Comparison of ENCODE assay signal across 26 mouse cellular contexts in genomic region chr4:99340946-99341345, GRCm38 (mm10). TPM values are rescaled to one million over a fixed set of nuclear protein-coding genes. Genes with fewer than 3 reads are reported as not detected.
DNase-seq lines count a peak whose midpoint lies in the region; TF ChIP-seq lines count a peak whose summit lies in the region.
"Had no signal": no experiment of that assay in that cellular context is flagged by ENCODE, and none has a peak within 500 bp of the region (broad histone marks: within the 10 kb centered on the region; RNA-seq: fewer than 3 reads in every experiment).

No protein-coding gene starts in this region.

- no peaks in the 10 kb centered on the region for H3K4me1 ChIP-seq in cortical plate, adult 2 months (ENCODE audit: control insufficient read depth, insufficient read depth, low read length)
- H3K4me1 ChIP-seq: forebrain, embryonic 13.5 days; hindbrain, embryonic 13.5 days; intestine, embryonic 15.5 days had no signal

- no peak for TF ChIP-seq CTCF in layer of hippocampus, adult 2 months (conservative IDR thresholded peaks at IDR 0.05)
- TF ChIP-seq CTCF in cortical plate, adult 2 months (IDR thresholded peaks at IDR 0.05; ENCODE audit: extremely low read depth, insufficient read depth, low read length) = no peak

- peak overlapping the region; percentile 56 for H3K27ac ChIP-seq in layer of hippocampus, adult 2 months
- peak overlapping the region; percentile 86; the same call in 1 of the 2 replicates for H3K27ac ChIP-seq in cortical plate, adult 2 months (ENCODE audit: insufficient read depth, low read length)
- H3K27ac ChIP-seq: embryonic facial prominence, embryonic 10.5 days; embryonic facial prominence, embryonic 13.5 days; forebrain, embryonic 10.5 days; forebrain, embryonic 13.5 days; heart, embryonic 15.5 days; hindbrain, embryonic 10.5 days; hindbrain, embryonic 13.5 days; intestine, embryonic 15.5 days had no signal

- DNase-seq in layer of hippocampus, adult 2 months (ENCODE audit: low spot score in 2 of 2) = no peak
- no peak for DNase-seq in layer of hippocampus, adult 18-20 months (ENCODE audit: low spot score in 2 of 2)
- DNase-seq in retina, postnatal 1 day = peak; percentile 41
- no peak for DNase-seq in retina, embryonic 14.5 days (ENCODE audit: low spot score)
- DNase-seq in kidney, postnatal 4 days = no peak
- DNase-seq: adrenal gland, adult 2 months; adrenal gland, postnatal 25 days; cerebellum, adult 11 months; cerebellum, adult 2 months; embryo, embryonic 11 days; gastrocnemius, postnatal 25 days; heart, adult 18-20 months; heart, postnatal 10 days; heart, postnatal 36 days had no signal

- no peak overlapping the region for H3K4me3 ChIP-seq in layer of hippocampus, adult 2 months
- no peak overlapping the region for H3K4me3 ChIP-seq in cortical plate, adult 2 months (ENCODE audit: insufficient read depth, low read length)
- H3K4me3 ChIP-seq: embryonic facial prominence, embryonic 10.5 days; embryonic facial prominence, embryonic 13.5 days; erythroblast, embryonic 14.5 days; forebrain, embryonic 10.5 days; forebrain, embryonic 13.5 days; heart, embryonic 12.5 days; heart, embryonic 15.5 days; hindbrain, embryonic 10.5 days; hindbrain, embryonic 13.5 days; intestine, embryonic 15.5 days had no signal

- no peak for TF ChIP-seq POLR2A in cortical plate, adult 2 months (IDR thresholded peaks at IDR 0.05; ENCODE audit: extremely low read depth, insufficient read depth, low read length)

RNA-seq across cellular contexts. Expression of gene Gm12689, which starts 45.2 kb away (rescaled TPM):
- total RNA-seq in layer of hippocampus, adult 2 months (2021) = under 1 TPM; 0.61 to 0.82 TPM
- total RNA-seq in layer of hippocampus, adult 18-20 months (2021) = under 1 TPM in 1 of 2 experiments, not detected in 1; 0.62 TPM
- 2.4 and 2.6 TPM in 2 replicates for polyA plus RNA-seq in cortical plate, adult 2 months (2012; rRNA removed)
- total RNA-seq: heart, adult 18-20 months; heart, postnatal 10 days; heart, postnatal 36 days; MEL had no signal
- polyA plus RNA-seq: embryonic facial prominence, embryonic 10.5 days; erythroblast, embryonic 14.5 days; heart, embryonic 12.5 days; heart, embryonic 15.5 days had no signal
